Mouse (Mus musculus) liver, embryonic 16.5 days (tissue): Measurements from ENCODE around the gene Pknox2. TPM values are rescaled to one million over a fixed set of nuclear protein-coding genes. Genes with fewer than 3 reads are reported as not detected.
A peak's percentile ranks its signal among the peaks of the same experiment; 100 is the strongest.

Experiments used
- ATAC-seq: fragments of 200-750 bp; cut with Nextera tagmentation; 2 replicates; pipeline ENCODE4 v1.8.0; 2017; ENCODE audit warnings: low read depth, mild to moderate bottlenecking, moderate number of reproducible peaks, moderate library complexity
- H3K27ac ChIP-seq: fragments of 300-500 bp; sonication (generic); 2 replicates; pipeline ENCODE4 v1.5.1; 2014; ENCODE audit warnings: mild to moderate bottlenecking, low read length
- H3K27me3 ChIP-seq: fragments of 300-500 bp; sonication (generic); 2 replicates; pipeline ENCODE4 v1.6.1; 2014; ENCODE audit warnings: low read depth, low read length, mixed read lengths; ENCODE audit not compliant: control insufficient read depth, insufficient read depth
- H3K36me3 ChIP-seq: fragments of 300-500 bp; sonication (generic); 2 replicates; pipeline ENCODE4 v1.6.1; 2014; ENCODE audit warnings: mild to moderate bottlenecking; ENCODE audit not compliant: control insufficient read depth, insufficient read depth
- H3K4me1 ChIP-seq: fragments of 300-500 bp; sonication (generic); 2 replicates; pipeline ENCODE4 v1.6.1; 2014; ENCODE audit warnings: low read depth, low read length, mixed read lengths; ENCODE audit not compliant: control insufficient read depth
- H3K4me2 ChIP-seq: fragments of 300-500 bp; sonication (generic); 2 replicates; pipeline ENCODE4 v1.6.1; 2014; ENCODE audit warnings: low read depth, low read length, mixed read lengths
- H3K4me3 ChIP-seq: fragments of 300-500 bp; sonication (generic); 2 replicates; pipeline ENCODE4 v1.5.1; 2014; ENCODE audit warnings: low read depth, mild to moderate bottlenecking, low read length
- H3K9ac ChIP-seq: fragments of 300-500 bp; sonication (generic); 2 replicates; pipeline ENCODE4 v1.6.1; 2014; ENCODE audit warnings: low read depth, low read length
- H3K9me3 ChIP-seq: fragments of 300-500 bp; sonication (generic); replicated peaks from 2 replicates; pipeline ENCODE4 v1.6.1; 2016; ENCODE audit warnings: low read length; ENCODE audit not compliant: control insufficient read depth
- WGBS: fragments of 180-500 bp; shearing (Covaris S2); extraction: QIAGEN DNeasy Blood & Tissue Kit; methylation state at CpG from one replicate; pipeline ENCODE4 v1.1.7; 2014; ENCODE audit not compliant: insufficient replicate concordance; 5-methylcytosine and 5-hydroxymethylcytosine counted together
- polyA plus RNA-seq: library from polyadenylated mRNA; unstranded; fragments of >200 nt; fragmentation: Nextera tagmentation; extraction: Ambion mirVana; gene quantifications from 2 replicates; pipeline ENCODE4 v1.2.1, GENCODE M21; 2015

Gene Pknox2
- polyA plus RNA-seq, 1 experiment from 2014 or later: 0.50 TPM

GRCm38 (mm10) chr9:36894242-36894641, 253.0 kb downstream of the Pknox2 start:
- ATAC-seq: no peak
- Histone ChIP-seq H3K4me2 (no peak overlapping the region), H3K9ac (no peak overlapping the region), H3K27me3 (no peaks in the 10 kb centered on the region), H3K36me3 (no peaks in the 10 kb centered on the region), H3K9me3 (no peaks in the 10 kb centered on the region), H3K4me3 (no peak overlapping the region), H3K4me1 (no peaks in the 10 kb centered on the region), H3K27ac (no peak overlapping the region)
- WGBS: 61% methylated on average over 7 of the region's 7 CpGs

GRCm38 (mm10) chr9:36893413-36893990, 253.7 kb downstream of the Pknox2 start:
- H3K4me1 ChIP-seq: no peaks in the 10 kb centered on the region
- no peak overlapping the region for H3K9ac ChIP-seq
- H3K27me3 ChIP-seq: no peaks in the 10 kb centered on the region
- ATAC-seq: peak; percentile 55
- H3K36me3 ChIP-seq: no peaks in the 10 kb centered on the region
- WGBS: 39% methylated on average over 6 of the region's 6 CpGs
- H3K4me2 ChIP-seq: no peak overlapping the region
- H3K9me3 ChIP-seq: no peaks in the 10 kb centered on the region
- H3K4me3 ChIP-seq: no peak overlapping the region
- no peak overlapping the region for H3K27ac ChIP-seq

DNA sequence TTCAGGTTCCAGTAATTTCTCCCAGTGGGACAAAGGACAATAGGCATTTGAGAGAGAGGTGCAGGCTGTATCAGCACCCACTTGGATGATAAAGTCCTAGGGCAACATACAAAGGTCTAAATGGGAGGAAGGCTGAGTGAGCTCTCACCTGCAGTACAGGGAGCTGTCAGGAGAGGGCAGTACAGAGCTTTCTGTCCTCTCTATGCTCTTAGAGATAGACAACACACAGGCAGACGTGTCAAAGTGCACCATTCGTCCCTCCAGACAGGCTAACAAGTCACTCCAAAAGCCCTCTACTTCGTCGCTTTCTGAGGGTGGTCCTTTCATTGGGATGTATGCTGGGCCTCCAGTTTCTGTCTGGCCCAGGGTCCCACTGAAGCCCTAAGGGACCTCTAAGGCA, 256.7 kb downstream of the Pknox2 start:
- WGBS: 22% methylated on average over 4 of the region's 4 CpGs
- ATAC-seq: no peak

GRCm38 (mm10) chr9:36885237-36885636, 262.0 kb downstream of the Pknox2 start:
- H3K4me2 ChIP-seq: no peak overlapping the region
- no peaks in the 10 kb centered on the region for H3K27me3 ChIP-seq
- no peaks in the 10 kb centered on the region for H3K4me1 ChIP-seq
- no peak overlapping the region for H3K27ac ChIP-seq
- WGBS: 30% methylated on average over 3 of the region's 3 CpGs
- H3K9ac ChIP-seq: no peak overlapping the region
- no peak for ATAC-seq
- no peak overlapping the region for H3K4me3 ChIP-seq
- no peaks in the 10 kb centered on the region for H3K9me3 ChIP-seq
- no peaks in the 10 kb centered on the region for H3K36me3 ChIP-seq

More for the DNA sequence above, 256.7 kb downstream of the Pknox2 start:
- no peak overlapping the region for H3K9ac ChIP-seq
- H3K4me1 ChIP-seq: no peaks in the 10 kb centered on the region
- no peak overlapping the region for H3K4me3 ChIP-seq
- H3K36me3 ChIP-seq: no peaks in the 10 kb centered on the region
- no peak overlapping the region for H3K27ac ChIP-seq
- H3K9me3 ChIP-seq: no peaks in the 10 kb centered on the region
- H3K4me2 ChIP-seq: no peak overlapping the region
- no peaks in the 10 kb centered on the region for H3K27me3 ChIP-seq

DNA sequence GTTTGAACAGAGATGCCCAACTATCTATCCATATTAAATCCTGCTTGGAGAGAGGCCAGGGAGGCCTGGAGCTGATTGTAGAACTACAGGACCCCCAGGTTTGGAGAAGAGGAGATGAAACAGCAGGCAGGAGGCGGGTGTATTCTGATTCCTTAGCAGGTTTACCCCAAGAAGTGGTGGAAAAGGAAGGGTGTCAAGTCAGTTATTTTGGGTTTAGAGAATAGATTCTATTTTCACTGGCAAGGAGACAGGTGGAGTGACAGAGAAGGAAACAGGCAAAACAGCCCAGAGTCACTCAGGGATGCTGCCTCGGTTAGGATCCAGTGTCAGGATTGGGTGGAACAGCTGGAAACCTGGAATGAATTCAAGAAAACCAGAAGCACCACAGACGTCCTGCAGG, 263.6 kb downstream of the Pknox2 start:
- no peak overlapping the region for H3K27ac ChIP-seq
- no peaks in the 10 kb centered on the region for H3K36me3 ChIP-seq
- WGBS: 32% methylated on average over 3 of the region's 3 CpGs
- ATAC-seq: no peak
- H3K27me3 ChIP-seq: no peaks in the 10 kb centered on the region
- H3K9ac ChIP-seq: no peak overlapping the region
- H3K4me3 ChIP-seq: no peak overlapping the region
- H3K4me1 ChIP-seq: no peaks in the 10 kb centered on the region
- H3K9me3 ChIP-seq: no peaks in the 10 kb centered on the region
- no peak overlapping the region for H3K4me2 ChIP-seq

DNA sequence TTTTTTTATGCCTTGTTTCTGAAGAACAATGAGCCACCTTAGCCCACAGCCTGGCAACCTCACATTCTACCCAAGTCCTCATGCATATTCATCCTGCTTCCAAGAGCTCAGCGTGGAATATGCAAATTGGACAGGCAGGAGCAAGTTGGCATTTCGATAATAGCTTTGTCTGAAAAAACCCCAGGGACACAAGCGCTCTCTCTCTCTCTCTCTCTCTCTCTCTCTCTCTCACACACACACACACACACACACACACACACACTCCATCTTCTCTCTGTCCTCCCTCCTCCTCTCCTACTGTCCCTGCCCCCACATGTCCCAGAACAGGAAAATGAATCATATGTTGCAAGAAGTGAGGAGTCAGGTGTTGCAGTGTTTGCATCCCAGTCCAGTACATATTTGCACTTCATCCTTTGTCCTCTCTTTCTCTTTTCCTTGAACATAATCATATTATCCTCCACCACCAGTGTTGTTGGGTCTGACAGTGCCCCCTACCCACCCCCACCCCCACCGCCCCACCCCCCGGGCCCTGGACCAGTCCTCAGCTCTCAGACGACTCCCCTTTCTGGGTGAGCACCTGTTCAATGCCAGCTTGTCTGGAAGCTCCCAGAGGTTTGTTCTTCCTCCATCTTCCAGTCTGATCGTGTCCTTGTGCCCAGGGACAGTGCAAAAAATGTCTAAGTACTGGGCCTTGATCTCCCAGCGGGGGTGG, 265.0 kb downstream of the Pknox2 start:
- Histone ChIP-seq H3K9me3 (no peaks in the 10 kb centered on the region), H3K9ac (no peak overlapping the region), H3K4me3 (no peak overlapping the region), H3K4me1 (no peaks in the 10 kb centered on the region), H3K4me2 (no peak overlapping the region), H3K27ac (no peak overlapping the region), H3K36me3 (no peaks in the 10 kb centered on the region), H3K27me3 (no peaks in the 10 kb centered on the region)
- 30% methylated on average over 8 of the region's 8 CpGs for WGBS
- no peak for ATAC-seq

GRCm38 (mm10) chr9:36881615-36882014, 265.6 kb downstream of the Pknox2 start:
- no peaks in the 10 kb centered on the region for H3K4me1 ChIP-seq
- H3K4me3 ChIP-seq: no peak overlapping the region
- H3K27me3 ChIP-seq: no peaks in the 10 kb centered on the region
- WGBS: 64% methylated on average over 5 of the region's 5 CpGs
- H3K9ac ChIP-seq: no peak overlapping the region
- no peaks in the 10 kb centered on the region for H3K9me3 ChIP-seq
- H3K4me2 ChIP-seq: no peak overlapping the region
- H3K36me3 ChIP-seq: no peaks in the 10 kb centered on the region
- no peak for ATAC-seq
- no peak overlapping the region for H3K27ac ChIP-seq

DNA sequence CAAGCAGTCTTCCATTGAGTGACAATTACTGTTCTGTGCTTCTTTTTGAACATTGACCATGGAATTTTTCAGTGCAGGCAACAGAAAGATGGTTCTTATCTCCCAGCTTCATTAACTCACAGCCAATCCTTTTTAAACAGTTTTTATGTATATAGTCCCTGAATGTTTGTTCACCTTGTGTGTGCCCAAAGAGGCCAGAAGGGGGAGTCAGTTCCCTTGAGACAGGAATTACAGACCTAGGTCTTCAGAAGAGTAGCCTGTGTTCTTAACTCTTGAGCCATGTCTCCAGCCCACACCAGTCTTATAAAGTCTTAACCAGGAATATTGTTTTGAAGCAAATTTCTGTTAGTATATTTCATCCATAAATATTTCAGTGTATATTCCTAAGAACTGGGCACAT, 270.4 kb downstream of the Pknox2 start:
- Histone ChIP-seq H3K4me2 (no peak overlapping the region), H3K4me1 (no peaks in the 10 kb centered on the region), H3K27ac (no peak overlapping the region), H3K9me3 (no peaks in the 10 kb centered on the region), H3K9ac (no peak overlapping the region), H3K27me3 (no peaks in the 10 kb centered on the region), H3K4me3 (no peak overlapping the region), H3K36me3 (no peaks in the 10 kb centered on the region)
- ATAC-seq: no peak

DNA sequence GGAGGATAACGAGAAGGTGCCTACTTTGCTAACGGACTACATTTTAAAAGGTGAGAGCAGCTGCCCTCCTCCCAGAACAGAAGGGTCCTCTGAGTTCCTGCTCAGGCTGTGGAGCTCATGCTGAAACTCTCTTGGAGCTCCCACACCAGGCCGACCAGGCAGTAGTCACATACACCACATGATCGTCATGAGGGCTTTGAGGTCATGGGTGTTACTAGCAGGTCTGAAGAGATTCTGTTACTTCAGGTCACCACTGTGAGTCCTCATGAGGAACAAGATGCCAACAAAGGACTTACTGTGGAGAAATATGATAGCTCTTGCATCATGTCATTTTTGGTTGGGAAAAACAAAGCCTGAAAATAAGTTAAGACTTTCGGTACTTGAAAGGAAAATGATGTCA, 270.9 kb downstream of the Pknox2 start:
- Histone ChIP-seq H3K9me3 (no peaks in the 10 kb centered on the region), H3K4me2 (no peak overlapping the region), H3K4me1 (no peaks in the 10 kb centered on the region), H3K27ac (no peak overlapping the region), H3K27me3 (no peaks in the 10 kb centered on the region), H3K36me3 (no peaks in the 10 kb centered on the region), H3K9ac (no peak overlapping the region), H3K4me3 (no peak overlapping the region)
- ATAC-seq: no peak
- 57% methylated on average over 5 of the region's 5 CpGs for WGBS
